Mouse (Mus musculus) myocyte (in vitro differentiated cells): ENCODE results near the gene Nudt22. TPM values are rescaled to one million over a fixed set of nuclear protein-coding genes. Genes with fewer than 3 reads are reported as not detected.

ENCODE experiments used
- H3K27me3 ChIP-seq: one replicate; pipeline ENCODE4 v1.6.1; 2011; ENCODE audit not compliant: control insufficient read depth, insufficient read depth, insufficient read length
- H3K36me3 ChIP-seq: one replicate; pipeline ENCODE4 v1.6.1; 2011; ENCODE audit not compliant: control insufficient read depth, insufficient read depth
- H3K4me2 ChIP-seq: one replicate; pipeline ENCODE4 v1.6.1; 2011; ENCODE audit warnings: low read depth, control low read depth
- H3K4me3 ChIP-seq: one replicate; pipeline ENCODE4 v1.5.1; 2011; ENCODE audit warnings: mild to moderate bottlenecking, control low read depth, moderate library complexity
- H3K79me2 ChIP-seq: one replicate; pipeline ENCODE4 v1.6.1; 2011; ENCODE audit not compliant: control insufficient read depth, insufficient read depth
- H3ac ChIP-seq: one replicate; pipeline ENCODE4 v1.6.1; 2011; ENCODE audit not compliant: control insufficient read depth, insufficient read length
- CEBPB ChIP-seq: IDR thresholded peaks from 2 replicates; pipeline ENCODE4 v1.6.1; 2011; ENCODE audit warnings: mild to moderate bottlenecking, moderate library complexity; ENCODE audit not compliant: poor library complexity, insufficient read depth, severe bottlenecking
- E2F4 ChIP-seq: IDR thresholded peaks from one replicate; pipeline ENCODE4 v1.6.1; 2011; ENCODE audit warnings: mild to moderate bottlenecking, control low read depth, moderate library complexity; ENCODE audit not compliant: insufficient read depth
- MAX ChIP-seq: IDR thresholded peaks from one replicate; pipeline ENCODE4 v1.6.1; 2011; ENCODE audit warnings: low read depth, mild to moderate bottlenecking, control low read depth
- MYOD1 ChIP-seq, 3 experiments: IDR thresholded peaks; one replicate each; pipeline ENCODE4 v1.6.1; 2011; ENCODE audit warnings: control low read depth in 2 of 3, low read depth in 2 of 3, mild to moderate bottlenecking in 2 of 3, moderate library complexity in 1 of 3; ENCODE audit not compliant: insufficient read length in 2 of 3, control insufficient read depth in 1 of 3
- MYOG ChIP-seq, 3 experiments: IDR thresholded peaks; one replicate each; pipeline ENCODE4 v1.6.1; 2011; ENCODE audit warnings: control low read depth in 2 of 3, low read depth in 2 of 3, mild to moderate bottlenecking in 2 of 3; ENCODE audit not compliant: insufficient read length in 2 of 3, control insufficient read depth in 1 of 3, insufficient read depth in 1 of 3
- POLR2A ChIP-seq: IDR thresholded peaks from one replicate; pipeline ENCODE4 v1.6.1; 2011; ENCODE audit warnings: low read depth, mild to moderate bottlenecking, control low read depth, moderate library complexity; ENCODE audit not compliant: insufficient read length
- POLR2AphosphoS2 ChIP-seq: IDR thresholded peaks from one replicate; pipeline ENCODE4 v1.6.1; 2011; ENCODE audit warnings: low read depth, control low read depth; ENCODE audit not compliant: insufficient read length
- REST ChIP-seq: IDR thresholded peaks from one replicate; pipeline ENCODE4 v1.6.1; 2011; ENCODE audit warnings: mild to moderate bottlenecking, control low read depth, moderate library complexity; ENCODE audit not compliant: insufficient read depth, insufficient read length
- SRF ChIP-seq: IDR thresholded peaks from one replicate; pipeline ENCODE4 v1.6.1; 2011; ENCODE audit warnings: low read depth; ENCODE audit not compliant: control insufficient read depth, insufficient read length
- TCF12 ChIP-seq: IDR thresholded peaks from one replicate; pipeline ENCODE4 v1.6.1; 2011; ENCODE audit warnings: mild to moderate bottlenecking, control low read depth; ENCODE audit not compliant: poor library complexity, insufficient read depth, severe bottlenecking
- TCF3 ChIP-seq: IDR thresholded peaks from one replicate; pipeline ENCODE4 v1.6.1; 2011; ENCODE audit warnings: low read depth, control low read depth; ENCODE audit not compliant: insufficient read length
- USF1 ChIP-seq: IDR thresholded peaks from one replicate; pipeline ENCODE4 v1.6.1; 2011; ENCODE audit warnings: low read depth, mild to moderate bottlenecking, control low read depth, moderate library complexity
- polyA plus RNA-seq: library from polyadenylated mRNA; unstranded; fragments of >200 nt; fragmentation: generic; extraction: Trizol; gene quantifications from one replicate; pipeline ENCODE4 v1.2.1, GENCODE M21; 2012; ENCODE audit warnings: missing spikeins

Nudt22 gene
- polyA plus RNA-seq, 1 experiment, result 27.0 TPM

DNA sequence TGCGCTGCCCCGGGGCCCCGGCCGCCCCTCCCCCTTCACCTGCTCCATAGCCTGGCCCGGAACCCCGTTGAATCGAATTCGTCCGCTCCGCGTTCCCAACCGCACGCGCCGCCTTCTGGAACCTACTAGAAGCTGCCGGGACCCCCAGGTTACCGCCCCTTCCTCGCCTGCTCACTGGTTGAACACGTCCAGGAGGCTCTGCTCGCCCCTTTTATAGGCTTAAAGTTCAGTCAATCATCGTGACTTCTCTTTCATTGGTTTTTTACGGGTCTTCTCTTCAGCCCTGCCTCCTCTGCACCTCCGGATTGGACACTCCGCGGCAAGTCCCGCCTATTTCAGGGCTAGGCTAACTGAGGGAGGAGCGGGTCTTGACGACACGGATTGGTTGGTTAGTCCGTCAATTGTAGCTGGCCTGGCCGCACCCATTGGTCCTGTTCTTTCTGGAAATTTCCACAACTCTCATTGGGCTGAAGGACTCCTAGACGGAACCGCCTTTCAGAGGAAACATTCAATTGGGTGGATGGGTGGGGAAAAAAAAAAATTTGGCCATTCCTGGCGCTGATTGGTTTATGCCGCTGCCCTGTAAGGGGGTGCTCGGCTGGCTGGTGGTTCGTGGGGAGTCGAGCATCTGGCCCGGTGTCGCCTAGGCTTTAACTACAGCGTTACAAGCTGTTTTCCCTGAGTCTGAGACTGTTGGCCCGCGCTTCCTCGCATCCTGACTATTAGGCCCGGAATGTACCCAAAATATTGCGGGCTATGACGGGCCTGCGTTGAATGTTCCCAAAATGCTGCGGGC is 44.1 kb upstream of the Nudt22 start, which contains the start of gene Stip1:
Gene Stip1, minus strand, starts transcription at position 127 of the 796 bp plus-strand sequence.
- no peak for TF ChIP-seq CEBPB
- peak; percentile 87 for TF ChIP-seq POLR2A
- TF ChIP-seq MYOD1 (IDR thresholded peaks at IDR 0.05; ENCODE audit: control insufficient read depth in 1 of 3, insufficient read length in 2 of 3, low read depth in 2 of 3), result peak in 1 of 3 experiments; percentile 13
- TF ChIP-seq E2F4, result no peak
- TF ChIP-seq SRF, result peak; percentile 75
- TF ChIP-seq REST, result no peak
- TF ChIP-seq USF1, result no peak
- no peak for TF ChIP-seq MYOG (IDR thresholded peaks at IDR 0.05; ENCODE audit: control insufficient read depth in 1 of 3, insufficient read depth in 1 of 3, insufficient read length in 2 of 3, low read depth in 2 of 3)
- no peak for TF ChIP-seq MAX
- no peak for TF ChIP-seq TCF12
- TF ChIP-seq POLR2AphosphoS2, result peak; percentile 93
- peaks cover 9% of the 10 kb centered on the region for H3K36me3 ChIP-seq
- peak within 1 kb of the TSS; percentile 91 for H3K4me2 ChIP-seq
- peak within 1 kb of the TSS; percentile 56 for H3ac ChIP-seq
- H3K27me3 ChIP-seq, result no peaks in the 10 kb centered on the region
- peak within 1 kb of the TSS; percentile 58 for H3K4me3 ChIP-seq
- peaks cover 42% of the 10 kb centered on the region for H3K79me2 ChIP-seq

DNA sequence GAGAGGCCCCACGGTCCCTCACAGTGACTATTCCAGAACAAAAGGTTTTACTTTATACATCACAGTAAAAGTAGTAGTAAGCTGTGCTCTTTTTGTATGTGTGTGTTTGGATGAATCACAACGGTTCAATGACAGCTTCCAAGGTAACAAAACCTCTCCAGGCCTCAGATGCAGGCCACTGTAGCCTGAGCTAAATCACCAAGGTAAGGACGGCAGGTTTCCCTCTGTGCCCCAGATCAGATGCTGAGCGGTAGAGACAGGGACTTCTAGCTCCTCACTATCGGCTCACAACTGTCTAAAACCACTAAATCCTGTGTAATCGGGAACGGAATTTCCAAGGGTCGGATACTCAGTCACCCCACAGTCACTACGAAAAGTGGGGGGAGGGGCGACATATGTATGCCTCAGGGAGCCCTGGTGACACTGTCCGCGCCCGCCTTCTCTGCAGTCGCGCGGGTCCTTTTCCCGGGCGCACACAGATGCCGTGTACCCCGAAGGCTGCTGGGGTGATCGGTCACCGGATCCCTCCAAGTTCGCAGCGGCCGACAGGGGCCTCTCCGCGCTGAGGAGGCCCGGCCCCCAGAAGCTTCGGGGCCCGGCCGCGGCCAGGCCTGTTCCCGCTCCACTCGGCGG is 43.3 kb upstream of the Nudt22 start:
- H3K4me2 ChIP-seq, result peak overlapping the region; percentile 91
- H3K36me3 ChIP-seq, result peaks cover 17% of the 10 kb centered on the region
- TF ChIP-seq E2F4, result no peak
- TF ChIP-seq USF1, result no peak
- no peak for TF ChIP-seq SRF
- no peak for TF ChIP-seq POLR2A
- TF ChIP-seq REST, result no peak
- TF ChIP-seq MYOD1 (IDR thresholded peaks at IDR 0.05; ENCODE audit: control insufficient read depth in 1 of 3, insufficient read length in 2 of 3, low read depth in 2 of 3), result no peak
- no peak for TF ChIP-seq POLR2AphosphoS2
- TF ChIP-seq TCF12, result no peak
- H3K27me3 ChIP-seq, result no peaks in the 10 kb centered on the region
- peaks cover 42% of the 10 kb centered on the region for H3K79me2 ChIP-seq
- H3ac ChIP-seq, result peak overlapping the region; percentile 56
- peak overlapping the region; percentile 58 for H3K4me3 ChIP-seq

DNA sequence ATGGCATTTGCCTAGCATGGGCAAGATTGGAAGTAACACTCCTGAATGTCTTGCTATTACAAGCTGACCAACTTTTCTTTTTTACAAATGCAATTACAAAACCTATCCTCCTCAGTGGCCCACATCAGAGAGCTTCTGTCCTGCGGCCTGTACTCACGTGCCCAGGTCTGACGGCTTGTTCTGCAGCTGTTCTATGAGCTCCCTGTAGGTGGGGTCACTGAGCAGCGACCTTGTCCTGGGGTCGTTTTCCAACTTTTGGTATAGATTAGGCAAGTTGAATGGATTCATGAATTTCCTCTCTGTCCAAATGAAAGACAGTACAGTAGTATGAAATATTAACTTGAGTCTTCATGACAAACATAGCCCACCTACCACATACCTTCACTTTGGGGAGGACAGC is 38.1 kb upstream of the Nudt22 start:
- peaks cover 41% of the 10 kb centered on the region for H3K79me2 ChIP-seq
- H3K4me2 ChIP-seq, result no peak overlapping the region
- H3ac ChIP-seq, result no peak overlapping the region
- no peak overlapping the region for H3K4me3 ChIP-seq
- peaks cover 61% of the 10 kb centered on the region for H3K36me3 ChIP-seq
- no peak for TF ChIP-seq TCF3
- no peak for TF ChIP-seq TCF12
- TF ChIP-seq MYOD1 (IDR thresholded peaks at IDR 0.05; ENCODE audit: control insufficient read depth in 1 of 3, insufficient read length in 2 of 3, low read depth in 2 of 3), result no peak
- TF ChIP-seq MAX, result no peak
- no peak for TF ChIP-seq SRF
- TF ChIP-seq USF1, result no peak
- no peak for TF ChIP-seq MYOG (IDR thresholded peaks at IDR 0.05; ENCODE audit: control insufficient read depth in 1 of 3, insufficient read depth in 1 of 3, insufficient read length in 2 of 3, low read depth in 2 of 3)
- H3K27me3 ChIP-seq, result no peaks in the 10 kb centered on the region

DNA sequence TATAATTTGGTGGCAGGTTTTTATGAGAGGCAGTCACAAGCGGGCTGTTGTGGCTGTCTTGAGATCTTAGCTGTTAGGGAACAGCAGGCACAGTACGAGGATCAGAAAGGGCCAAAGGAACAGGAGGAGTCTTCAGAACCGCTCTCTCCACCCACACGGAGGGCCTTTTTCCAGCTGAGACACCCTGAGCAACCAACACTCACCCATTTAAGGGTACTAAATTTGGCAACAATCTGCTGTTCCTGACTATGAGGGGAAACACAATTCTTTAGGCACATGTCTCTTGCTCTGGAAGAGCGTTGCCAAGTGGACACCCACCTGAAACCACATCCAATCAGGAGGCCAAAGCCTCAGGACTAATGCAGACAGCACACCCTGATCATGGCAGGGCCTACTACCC is 33.6 kb upstream of the Nudt22 start:
- Histone ChIP-seq H3K4me2 (no peak overlapping the region), H3K79me2 (peaks cover 4% of the 10 kb centered on the region), H3ac (no peak overlapping the region), H3K4me3 (no peak overlapping the region), H3K36me3 (peaks cover 77% of the 10 kb centered on the region), H3K27me3 (no peaks in the 10 kb centered on the region)
- TF ChIP-seq E2F4 (no peak), MAX (no peak), MYOD1 (IDR thresholded peaks at IDR 0.05; ENCODE audit: control insufficient read depth in 1 of 3, insufficient read length in 2 of 3, low read depth in 2 of 3) (no peak), TCF12 (no peak), SRF (no peak), MYOG (IDR thresholded peaks at IDR 0.05; ENCODE audit: control insufficient read depth in 1 of 3, insufficient read depth in 1 of 3, insufficient read length in 2 of 3, low read depth in 2 of 3) (no peak), POLR2AphosphoS2 (no peak), USF1 (no peak), CEBPB (no peak), TCF3 (no peak), REST (no peak)
